Mouse (Mus musculus) testis, adult 2 months (tissue): Measurements from ENCODE around the gene Psg28.
"Not testable (repeated sequence)": the region's sequence is repeated elsewhere in the genome, so short reads cannot be mapped to it uniquely, and the experiment has no call there.

Experiments
- CTCF ChIP-seq: fragments of 200-500 bp; IDR thresholded peaks from 2 replicates; pipeline ENCODE4 v1.5.1; 2012; ENCODE audit warnings: low read depth, mild to moderate bottlenecking, inconsistent platforms, low read length, moderate library complexity; ENCODE audit not compliant: control insufficient read depth, insufficient read depth, insufficient replicate concordance
- POLR2A ChIP-seq: fragments of 200-500 bp; IDR thresholded peaks from 2 replicates; pipeline ENCODE4 v1.6.1; 2012; ENCODE audit warnings: low read depth, mild to moderate bottlenecking, inconsistent platforms, low read length, moderate library complexity; ENCODE audit not compliant: control insufficient read depth

DNA sequence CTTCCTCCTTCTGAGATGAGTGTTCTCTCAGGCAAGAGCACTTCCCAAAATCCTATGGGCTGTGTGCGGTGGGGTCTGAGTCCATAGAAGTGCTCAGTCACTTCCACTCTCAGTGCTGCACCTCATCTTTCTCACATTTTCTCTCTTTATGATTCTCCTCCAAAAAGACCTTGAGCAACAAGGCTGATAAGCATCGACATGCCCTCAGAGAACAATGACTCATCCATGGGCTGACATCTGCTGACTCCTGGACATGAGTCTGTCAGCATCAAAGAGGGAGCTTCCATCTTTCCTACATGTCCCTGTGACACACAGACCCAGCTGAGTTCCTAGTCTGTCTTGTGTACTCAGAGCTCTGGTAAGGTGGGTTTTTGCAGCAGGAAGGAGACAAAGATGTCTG is at the start of gene Psg28:
- TF ChIP-seq POLR2A, CTCF: not testable (repeated sequence)
